Mouse (Mus musculus) embryonic fibroblast, embryonic 13.5 days (primary cell): ENCODE measurements at regions not wholly inside any gene's neighbourhood (a gene's known extent, or its start where the extent isn't known, plus 50 kb on each side); places are given as distances from the start of the nearest gene placed in this dataset.

Experiments
- H3K27ac ChIP-seq: 2 replicates; pipeline ENCODE4 v1.5.1; 2012; ENCODE audit warnings: low read length, control low read depth, inconsistent platforms; ENCODE audit not compliant: insufficient read depth
- H3K4me1 ChIP-seq: 2 replicates; pipeline ENCODE4 v1.6.1; 2011; ENCODE audit warnings: low read length; ENCODE audit not compliant: control insufficient read depth, insufficient read depth
- H3K4me3 ChIP-seq: 2 replicates; pipeline ENCODE4 v1.5.1; 2011; ENCODE audit warnings: mild to moderate bottlenecking, control low read depth, low read length; ENCODE audit not compliant: insufficient read depth
- CTCF ChIP-seq: IDR thresholded peaks from 2 replicates; pipeline ENCODE4 v1.5.1; 2011; ENCODE audit warnings: mild to moderate bottlenecking, control low read depth, low read length, moderate library complexity, borderline replicate concordance; ENCODE audit not compliant: insufficient read depth
- POLR2A ChIP-seq: IDR thresholded peaks from 2 replicates; pipeline ENCODE4 v1.6.1; 2011; ENCODE audit warnings: low read depth, mild to moderate bottlenecking, control low read depth, low read length, moderate library complexity

DNA sequence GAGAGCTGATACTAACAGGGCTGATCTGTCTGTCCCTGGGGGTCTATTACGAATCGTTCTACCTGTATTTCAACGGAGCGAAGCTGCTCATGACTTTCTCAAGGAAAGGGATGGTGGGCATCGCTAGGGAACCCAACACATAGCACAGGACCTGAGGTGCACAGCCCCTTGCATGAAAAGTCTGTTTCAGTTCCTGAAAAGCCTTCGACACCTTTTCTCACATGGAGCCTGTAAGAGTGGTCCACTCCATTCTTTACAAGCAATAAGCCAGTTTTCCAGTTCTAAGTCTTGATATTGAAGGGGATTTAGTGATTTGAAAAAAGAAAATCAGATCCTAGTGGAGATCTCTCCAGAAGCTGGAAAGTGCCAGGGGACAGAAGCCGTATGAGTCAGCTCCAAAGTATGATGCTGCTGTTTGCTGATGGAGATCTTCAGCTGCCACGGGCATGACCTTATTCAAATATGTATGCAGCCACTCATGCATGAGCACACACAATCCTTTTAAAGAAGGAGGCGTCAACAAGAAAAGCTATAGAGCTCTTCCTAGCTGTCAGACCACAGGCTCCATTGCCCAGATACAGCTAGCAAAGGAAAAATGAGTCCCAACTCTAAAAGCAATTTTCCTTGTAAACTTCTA is 95.5 kb upstream of the 1700016C15Rik start:
- no peak overlapping the region for H3K27ac ChIP-seq
- TF ChIP-seq POLR2A (no peak), CTCF (no peak)
- peaks cover 7% of the 10 kb centered on the region; the same call in 1 of the 2 replicates for H3K4me1 ChIP-seq
- H3K4me3 ChIP-seq = no peak overlapping the region

DNA sequence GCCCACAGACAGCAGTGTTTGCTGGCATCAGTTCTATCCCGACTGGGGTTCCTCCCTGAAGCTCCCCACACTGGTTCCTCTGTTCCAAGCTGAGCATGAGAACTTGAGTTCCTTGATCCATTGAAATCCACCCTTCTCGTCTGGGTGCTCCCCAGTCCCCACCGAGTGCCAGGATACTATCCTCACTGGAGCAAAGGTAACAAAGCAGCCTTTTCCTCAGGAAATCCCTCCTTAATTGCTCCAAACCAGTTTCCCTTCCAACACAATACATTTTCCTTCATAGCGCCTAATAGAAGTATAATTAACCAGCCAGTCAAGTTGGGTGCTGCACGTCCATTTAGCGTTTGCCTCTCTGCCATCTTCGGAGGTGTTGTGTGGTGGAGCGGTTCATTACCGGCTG is 92.6 kb upstream of the 1700016C15Rik start:
- no peak overlapping the region for H3K4me3 ChIP-seq
- H3K4me1 ChIP-seq = peaks cover 7% of the 10 kb centered on the region; the same call in 1 of the 2 replicates
- no peak overlapping the region for H3K27ac ChIP-seq
- TF ChIP-seq POLR2A (no peak), CTCF (no peak)

DNA sequence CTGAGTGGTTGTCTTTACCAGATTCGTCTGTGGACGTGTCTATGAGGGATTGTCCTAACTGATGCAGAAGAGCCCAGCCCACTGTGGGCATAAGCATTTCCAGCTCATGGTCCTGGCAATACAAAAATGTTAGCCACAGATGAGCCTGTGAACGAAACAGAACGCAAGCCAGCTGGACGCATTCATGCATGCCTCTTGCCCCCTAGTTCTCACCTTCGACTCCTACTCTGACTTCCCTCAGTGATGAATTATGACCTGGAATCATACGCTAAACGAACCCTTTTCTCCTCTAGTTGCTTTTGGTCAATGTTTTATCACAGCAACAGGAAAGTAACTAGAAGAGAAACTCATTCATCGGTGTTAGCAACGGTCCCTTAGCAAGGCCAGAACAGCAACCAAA is 91.2 kb upstream of the 1700016C15Rik start:
- H3K4me1 ChIP-seq = peaks cover 7% of the 10 kb centered on the region; the same call in 1 of the 2 replicates
- H3K27ac ChIP-seq = no peak overlapping the region
- no peak for TF ChIP-seq CTCF
- TF ChIP-seq POLR2A = no peak
- no peak overlapping the region for H3K4me3 ChIP-seq

DNA sequence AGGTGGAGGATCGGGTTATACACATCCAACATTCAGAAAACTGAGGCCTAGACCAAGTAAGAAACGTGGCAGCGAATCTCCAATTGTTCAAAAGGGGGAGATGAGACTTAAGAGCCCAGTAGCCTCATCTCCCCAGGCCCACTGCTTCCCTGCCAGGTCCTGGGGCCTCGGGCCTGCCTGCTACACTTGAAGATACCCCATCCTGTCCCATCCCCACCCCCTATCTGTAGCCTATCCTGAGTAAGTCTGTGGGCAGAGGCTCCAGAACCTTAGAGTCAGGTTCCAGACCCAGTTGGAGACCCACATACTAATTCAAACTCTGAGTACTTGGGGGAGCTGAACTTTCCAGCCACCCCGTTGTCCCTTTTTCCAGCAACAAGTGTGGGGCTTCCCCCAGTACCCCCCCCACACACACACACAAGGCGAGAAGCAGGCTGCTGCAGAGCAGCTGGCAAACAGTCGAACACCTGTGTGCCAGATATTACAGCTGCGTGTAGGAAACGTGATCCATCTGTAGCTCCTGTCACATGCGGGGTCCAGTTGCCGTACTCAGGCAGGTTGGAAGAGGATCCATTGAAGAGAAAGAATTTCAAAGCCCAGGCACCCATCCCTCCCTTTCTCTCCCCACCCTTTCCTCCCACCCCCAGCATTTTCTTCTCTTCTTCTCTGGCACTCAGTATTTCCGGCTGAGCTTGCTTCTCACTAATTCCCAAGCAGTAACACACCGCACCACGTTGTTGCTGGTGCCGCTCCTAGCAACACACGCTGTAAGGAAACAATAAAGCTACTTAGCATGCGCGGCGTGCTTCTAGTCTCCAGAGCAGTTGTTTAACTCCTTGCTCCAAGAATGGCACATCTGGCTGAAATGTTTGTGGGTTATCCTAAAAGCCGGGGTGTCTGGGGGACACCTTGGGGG is 89.4 kb upstream of the 1700016C15Rik start:
- Histone ChIP-seq H3K4me3 (no peak overlapping the region), H3K4me1 (no peaks in the 10 kb centered on the region), H3K27ac (no peak overlapping the region)
- TF ChIP-seq CTCF = no peak
- TF ChIP-seq POLR2A = no peak

DNA sequence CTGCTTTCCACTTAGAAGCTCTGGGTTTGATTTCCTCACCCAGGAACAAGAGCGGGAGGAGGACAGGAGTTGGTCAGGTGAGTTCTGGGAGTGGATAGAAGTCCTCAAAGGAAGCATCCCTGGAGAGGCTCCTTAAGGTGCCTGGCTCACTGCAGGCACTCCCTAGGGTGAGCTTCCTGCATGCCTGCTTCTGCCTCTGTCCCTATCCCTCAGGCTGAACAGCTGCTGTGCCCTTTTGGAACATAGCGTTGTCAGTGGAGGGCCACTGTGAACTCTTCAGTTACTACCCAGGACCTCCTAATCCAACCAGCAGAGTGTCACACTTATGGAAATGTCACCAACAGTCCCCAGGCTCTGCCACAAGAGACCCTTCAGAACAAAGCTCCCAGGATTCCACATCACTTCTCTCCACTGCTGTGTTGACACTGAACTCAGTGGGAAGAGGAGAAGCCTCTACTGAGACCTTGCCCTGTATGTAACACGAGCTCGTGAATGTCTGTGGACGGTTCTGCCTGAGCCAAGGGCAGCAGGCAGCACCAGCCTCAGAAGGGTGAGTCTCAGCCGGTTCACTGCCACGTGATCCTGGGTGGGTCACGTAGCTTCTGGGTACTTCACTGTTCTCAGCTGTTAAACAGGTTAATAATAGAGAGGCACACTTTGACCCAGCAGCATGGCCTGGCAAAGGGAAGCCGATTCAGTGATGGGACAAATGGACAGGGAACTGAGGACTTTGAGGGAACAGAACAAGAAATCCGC is 86.7 kb upstream of the 1700016C15Rik start:
- TF ChIP-seq POLR2A (no peak), CTCF (no peak)
- Histone ChIP-seq H3K4me1 (no peaks in the 10 kb centered on the region), H3K4me3 (no peak overlapping the region), H3K27ac (no peak overlapping the region)

DNA sequence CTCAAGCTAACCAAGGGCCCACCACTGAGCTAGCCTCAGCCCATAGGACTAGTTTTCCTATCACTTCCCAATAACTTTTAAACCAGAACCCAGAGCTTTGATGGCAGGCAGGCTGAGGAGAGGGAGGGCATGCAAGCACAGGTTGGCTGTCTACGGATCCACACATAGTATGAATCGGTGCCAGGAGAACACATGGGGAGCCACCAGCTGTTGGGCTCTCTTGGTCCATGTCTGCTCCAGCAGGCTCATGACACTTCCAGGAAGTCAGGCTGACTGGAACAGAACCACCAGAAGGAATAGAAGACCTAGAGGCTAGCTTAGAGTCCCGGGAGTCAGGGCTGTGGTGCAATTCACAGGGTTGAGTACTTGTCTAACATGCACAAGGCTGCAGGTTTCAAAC is 86.0 kb upstream of the 1700016C15Rik start:
- no peak for TF ChIP-seq CTCF
- no peak for TF ChIP-seq POLR2A
- Histone ChIP-seq H3K4me3 (no peak overlapping the region), H3K27ac (no peak overlapping the region), H3K4me1 (peaks cover under 1% of the 10 kb centered on the region)

DNA sequence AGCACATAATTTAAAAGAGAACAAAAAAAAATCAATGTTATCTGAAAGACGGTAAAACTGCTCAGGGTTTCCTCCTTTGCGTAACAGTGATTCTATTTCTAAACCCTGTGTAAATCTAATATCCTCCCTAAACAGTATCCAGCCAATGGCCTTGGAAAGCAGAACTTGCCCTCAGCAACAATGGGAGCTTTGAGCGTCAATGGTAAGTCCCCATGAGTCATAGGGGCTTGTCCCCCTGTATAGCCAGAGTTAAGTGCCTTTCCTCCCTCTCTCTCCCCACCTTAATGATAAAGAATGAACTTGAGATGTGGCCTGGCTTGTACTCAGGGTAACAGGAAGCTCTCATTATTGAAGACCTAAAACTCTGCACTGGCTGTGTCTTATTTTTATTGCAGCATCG is 85.4 kb upstream of the 1700016C15Rik start:
- Histone ChIP-seq H3K4me3 (no peak overlapping the region), H3K4me1 (peaks cover 4% of the 10 kb centered on the region), H3K27ac (no peak overlapping the region)
- TF ChIP-seq POLR2A = no peak
- no peak for TF ChIP-seq CTCF

DNA sequence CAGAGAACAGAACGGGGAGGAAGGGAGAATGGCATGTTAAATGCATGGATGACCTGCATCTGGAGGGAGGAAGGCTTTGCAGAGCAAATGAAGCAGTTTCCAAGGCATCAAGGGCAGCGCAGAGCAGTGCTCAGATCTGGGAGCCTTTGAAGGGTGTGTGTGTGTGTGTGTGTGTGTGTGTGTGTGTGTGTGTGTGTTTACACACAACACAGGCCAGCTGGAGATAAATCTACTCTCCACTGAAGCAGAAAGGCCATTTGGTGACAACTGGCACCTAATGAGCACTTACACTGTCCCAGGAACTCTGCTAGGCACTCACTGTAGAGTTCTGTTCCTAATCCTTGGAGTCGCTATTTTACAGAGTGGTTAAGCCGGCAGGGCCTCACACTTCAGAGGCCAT is 84.3 kb upstream of the 1700016C15Rik start:
- TF ChIP-seq POLR2A = no peak
- no peak for TF ChIP-seq CTCF
- peaks cover 8% of the 10 kb centered on the region for H3K4me1 ChIP-seq
- H3K27ac ChIP-seq = no peak overlapping the region
- no peak overlapping the region for H3K4me3 ChIP-seq

DNA sequence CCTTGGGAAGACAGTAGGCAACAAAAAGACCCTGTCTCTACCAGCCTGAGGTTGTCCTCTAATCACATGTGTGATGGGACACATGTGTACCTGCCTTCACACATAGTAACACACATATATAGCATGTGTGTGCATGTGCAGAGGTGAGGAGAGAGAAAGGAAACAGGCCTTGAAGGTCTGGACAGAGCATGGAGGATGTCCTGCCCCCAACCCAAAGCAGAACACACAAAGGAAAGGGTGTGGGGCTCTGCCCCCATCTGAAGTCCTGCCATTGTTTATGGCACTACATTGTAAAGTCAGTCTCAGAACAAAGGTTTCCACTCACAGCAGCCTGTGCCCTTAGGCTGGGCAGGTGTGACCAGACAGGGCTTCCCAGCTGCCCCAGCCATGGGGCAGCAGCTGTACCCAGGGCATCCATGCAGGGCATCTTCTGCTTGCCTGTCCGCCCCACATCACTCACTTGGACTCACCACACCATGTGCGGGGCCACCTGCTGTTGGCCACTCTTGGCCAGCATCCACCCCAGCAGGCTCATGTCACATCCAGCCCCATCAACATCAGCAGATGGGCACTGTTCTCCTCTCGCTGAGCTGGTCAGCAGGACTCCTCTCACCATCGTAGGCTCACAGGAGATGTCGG is 83.6 kb upstream of the 1700016C15Rik start:
- no peak for TF ChIP-seq POLR2A
- no peak for TF ChIP-seq CTCF
- Histone ChIP-seq H3K27ac (no peak overlapping the region), H3K4me1 (peaks cover 8% of the 10 kb centered on the region), H3K4me3 (no peak overlapping the region)
